Mouse (Mus musculus) cortical plate, adult 2 months (tissue): ENCODE measurements around the gene Olfr507.

Experiments used
- CTCF ChIP-seq: fragments of 200-500 bp; IDR thresholded peaks from 2 replicates; pipeline ENCODE4 v1.5.1; 2011; ENCODE audit warnings: mild to moderate bottlenecking, control low read depth, low read length; ENCODE audit not compliant: insufficient read depth; ENCODE audit errors: extremely low read depth
- POLR2A ChIP-seq: fragments of 200-500 bp; IDR thresholded peaks from 2 replicates; pipeline ENCODE4 v1.6.1; 2011; ENCODE audit warnings: mild to moderate bottlenecking, low read length, control low read depth; ENCODE audit not compliant: insufficient read depth; ENCODE audit errors: extremely low read depth

DNA sequence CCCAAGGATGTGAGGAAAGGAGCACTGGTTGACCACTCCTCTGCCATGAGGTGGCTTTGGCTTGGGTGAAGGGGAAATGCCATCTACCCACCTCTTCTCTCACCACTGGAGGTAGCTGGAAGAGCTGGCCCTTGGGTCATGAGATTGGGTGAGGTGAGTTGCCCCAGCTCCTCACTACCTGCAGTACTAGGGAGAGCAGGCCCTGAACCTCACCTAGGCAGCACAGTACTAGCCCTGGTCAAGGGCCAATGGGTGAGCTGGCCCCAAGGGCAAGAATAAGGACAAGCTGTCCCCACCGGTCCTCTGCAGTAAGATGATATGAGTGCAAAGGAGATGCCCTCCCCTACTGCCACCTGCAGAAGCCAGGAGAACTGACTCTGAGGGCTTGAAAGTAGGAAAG, 31.8 kb upstream of the Olfr507 start:
- no peak for TF ChIP-seq POLR2A
- TF ChIP-seq CTCF: no peak
